Mouse (Mus musculus) E14TG2a.4 (cell line): ENCODE measurements around the gene Teddm1a.

Experiments used
- CTCF ChIP-seq: conservative IDR thresholded peaks from 2 replicates; pipeline ENCODE4 v1.5.1; 2014; ENCODE audit warnings: low read length
- POU5F1 ChIP-seq: IDR thresholded peaks from 2 replicates; pipeline ENCODE4 v1.6.1; 2014; ENCODE audit warnings: low read length, borderline replicate concordance

- TF ChIP-seq CTCF = no peak
- TF ChIP-seq POU5F1 = no peak
These were observed 19.8 kb downstream of the Teddm1a start for GRCm38 (mm10) chr1:153911276-153911795.
